Comparison of ENCODE assay signal across 12 mouse cellular contexts in the genomic region with DNA sequence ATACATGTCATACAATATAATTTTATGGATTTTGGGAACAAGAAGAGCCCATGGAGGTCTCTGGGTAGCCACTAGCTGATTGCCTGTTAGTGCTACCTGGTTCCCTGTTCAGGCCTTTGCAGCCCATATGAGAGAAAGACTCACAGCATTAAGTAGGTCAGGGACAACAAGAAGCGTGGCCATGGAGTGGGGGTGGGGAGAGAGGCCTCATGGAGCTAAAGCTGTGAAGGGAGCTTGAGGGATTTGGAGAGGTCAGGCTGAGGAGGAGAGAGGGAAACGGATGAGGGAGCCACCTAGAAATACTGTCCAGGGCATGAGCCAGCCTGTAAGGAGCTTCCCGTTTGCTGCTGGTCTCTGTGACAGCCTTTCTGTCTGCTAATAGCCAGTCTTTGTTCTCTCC.
DNase-seq lines count a peak whose midpoint lies in the region; ATAC-seq and TF ChIP-seq lines count a peak whose summit lies in the region.
"Had no signal": no experiment of that assay in that cellular context is flagged by ENCODE, and none has a peak within 500 bp of the region (broad histone marks: within the 10 kb centered on the region; RNA-seq: fewer than 3 reads in every experiment).

No protein-coding gene starts in this region.

- no peak overlapping the region for H3K4me2 ChIP-seq in forebrain, postnatal 0 days (ENCODE audit: low read depth)
- no peak overlapping the region for H3K4me2 ChIP-seq in lung, embryonic 14.5 days
- H3K4me2 ChIP-seq: embryonic facial prominence, embryonic 15.5 days; lung, embryonic 15.5 days had no signal

- no peaks in the 10 kb centered on the region for H3K9me3 ChIP-seq in forebrain, embryonic 10.5 days
- no peaks in the 10 kb centered on the region for H3K9me3 ChIP-seq in forebrain, postnatal 0 days (ENCODE audit: low read length)
- H3K9me3 ChIP-seq in lung, embryonic 14.5 days (ENCODE audit: low read depth, low read length) = no peaks in the 10 kb centered on the region
- no peaks in the 10 kb centered on the region for H3K9me3 ChIP-seq in limb, embryonic 10.5 days (replicated peaks)
- H3K9me3 ChIP-seq: embryonic facial prominence, embryonic 15.5 days; lung, embryonic 15.5 days had no signal

- 32% methylated on average over 3 of the region's 3 CpGs for WGBS in forebrain, embryonic 10.5 days
- 49% methylated on average over 3 of the region's 3 CpGs for WGBS in forebrain, postnatal 0 days
- 47% methylated on average over 3 of the region's 3 CpGs for WGBS in lung, embryonic 14.5 days
- 61% methylated on average over 3 of the region's 3 CpGs for WGBS in lung, adult 2 months
- WGBS in limb, embryonic 10.5 days = 59% methylated on average over 3 of the region's 3 CpGs

- no peak for DNase-seq in forebrain, embryonic 10.5 days (ENCODE audit: extremely low spot score, low spot score)
- no peak for DNase-seq in forebrain, postnatal 0 days
- no peak for DNase-seq in lung, embryonic 14.5 days
- DNase-seq in lung, adult 2 months = no peak
- DNase-seq in limb, embryonic 10.5 days (ENCODE audit: low spot score) = no peak
- peak; percentile 28 for DNase-seq in retina, adult 2 months (ENCODE audit: low read depth, low spot score)
- no peak for DNase-seq in thymus, postnatal 10 days (ENCODE audit: low spot score in 2 of 2)
- no peak for DNase-seq in kidney, postnatal 10 days
- DNase-seq: layer of hippocampus, adult 9-11 months; right cerebral cortex, adult 18-20 months had no signal

- H3K4me3 ChIP-seq in forebrain, embryonic 10.5 days = no peak overlapping the region
- H3K4me3 ChIP-seq in forebrain, postnatal 0 days (ENCODE audit: low read depth, low read length) = no peak overlapping the region
- H3K4me3 ChIP-seq in lung, embryonic 14.5 days (ENCODE audit: low read depth, low read length) = no peak overlapping the region
- H3K4me3 ChIP-seq in lung, adult 2 months (replicated peaks; ENCODE audit: extremely low read depth, low read depth, low read length) = no peak overlapping the region
- H3K4me3 ChIP-seq in limb, embryonic 10.5 days = no peak overlapping the region
- H3K4me3 ChIP-seq: embryonic facial prominence, embryonic 15.5 days; lung, embryonic 15.5 days had no signal

- H3K27ac ChIP-seq in forebrain, embryonic 10.5 days = peak overlapping the region; percentile 65; the same call in 1 of the 2 replicates
- no peak overlapping the region for H3K27ac ChIP-seq in forebrain, postnatal 0 days (ENCODE audit: low read depth, low read length)
- H3K27ac ChIP-seq in lung, embryonic 14.5 days (ENCODE audit: low read depth) = 0 out of 2 replicates have a peak overlapping the region, but pooled peaks have one; percentile 28
- H3K27ac ChIP-seq in limb, embryonic 10.5 days = peak overlapping the region; percentile 69; the same call in 1 of the 2 replicates
- H3K27ac ChIP-seq: embryonic facial prominence, embryonic 15.5 days had no signal

- no peak for ATAC-seq in forebrain, postnatal 0 days
- no peak for ATAC-seq in lung, embryonic 14.5 days (ENCODE audit: insufficient read depth)

- H3K9ac ChIP-seq in forebrain, postnatal 0 days = no peak overlapping the region
- no peak overlapping the region for H3K9ac ChIP-seq in lung, embryonic 14.5 days
- H3K9ac ChIP-seq: embryonic facial prominence, embryonic 15.5 days; lung, embryonic 15.5 days had no signal

- no peak for TF ChIP-seq POLR2A in lung, adult 2 months (IDR thresholded peaks at IDR 0.05; ENCODE audit: borderline replicate concordance, extremely low read depth, low read depth, low read length)

- peaks cover 30% of the 10 kb centered on the region for H3K4me1 ChIP-seq in forebrain, embryonic 10.5 days
- H3K4me1 ChIP-seq in forebrain, postnatal 0 days (ENCODE audit: insufficient read depth) = peaks cover 10% of the 10 kb centered on the region
- H3K4me1 ChIP-seq in lung, embryonic 14.5 days (ENCODE audit: insufficient read depth) = peaks cover 26% of the 10 kb centered on the region
- H3K4me1 ChIP-seq in lung, adult 2 months (ENCODE audit: control insufficient read depth, insufficient read depth, low read length) = peaks cover 10% of the 10 kb centered on the region; the same call in 1 of the 2 replicates
- H3K4me1 ChIP-seq in limb, embryonic 10.5 days = peaks cover 31% of the 10 kb centered on the region

- TF ChIP-seq CTCF in forebrain, postnatal 0 days (IDR thresholded peaks at IDR 0.05; ENCODE audit: low read depth) = no peak
- no peak for TF ChIP-seq CTCF in lung, embryonic 14.5 days (IDR thresholded peaks at IDR 0.05; ENCODE audit: low read depth)
- TF ChIP-seq CTCF in lung, adult 2 months (IDR thresholded peaks at IDR 0.05; ENCODE audit: insufficient read depth, low read length) = no peak

- no peaks in the 10 kb centered on the region for H3K36me3 ChIP-seq in forebrain, embryonic 10.5 days (replicated peaks)
- H3K36me3 ChIP-seq in forebrain, postnatal 0 days (ENCODE audit: insufficient read depth) = no peaks in the 10 kb centered on the region
- no peaks in the 10 kb centered on the region for H3K36me3 ChIP-seq in lung, embryonic 14.5 days (ENCODE audit: insufficient read depth)
- H3K36me3 ChIP-seq in limb, embryonic 10.5 days = no peaks in the 10 kb centered on the region
- H3K36me3 ChIP-seq: embryonic facial prominence, embryonic 15.5 days; lung, embryonic 15.5 days had no signal

- no peaks in the 10 kb centered on the region for H3K27me3 ChIP-seq in forebrain, embryonic 10.5 days (ENCODE audit: poor library complexity, severe bottlenecking)
- no peaks in the 10 kb centered on the region for H3K27me3 ChIP-seq in forebrain, postnatal 0 days (ENCODE audit: insufficient read depth, low read length)
- H3K27me3 ChIP-seq in lung, embryonic 14.5 days (ENCODE audit: insufficient read depth, low read length) = no peaks in the 10 kb centered on the region
- H3K27me3 ChIP-seq in limb, embryonic 10.5 days (ENCODE audit: low read depth, poor library complexity, severe bottlenecking) = no peaks in the 10 kb centered on the region
- H3K27me3 ChIP-seq: embryonic facial prominence, embryonic 15.5 days; lung, embryonic 15.5 days had no signal
